Mouse (Mus musculus): ENCODE results near the gene Dntt. TPM values are rescaled to one million over a fixed set of nuclear protein-coding genes. Genes with fewer than 3 reads are reported as not detected.

Gene Dntt
- 0.95 and 1.2 TPM in 2 replicates for total RNA-seq (2023)

DNA sequence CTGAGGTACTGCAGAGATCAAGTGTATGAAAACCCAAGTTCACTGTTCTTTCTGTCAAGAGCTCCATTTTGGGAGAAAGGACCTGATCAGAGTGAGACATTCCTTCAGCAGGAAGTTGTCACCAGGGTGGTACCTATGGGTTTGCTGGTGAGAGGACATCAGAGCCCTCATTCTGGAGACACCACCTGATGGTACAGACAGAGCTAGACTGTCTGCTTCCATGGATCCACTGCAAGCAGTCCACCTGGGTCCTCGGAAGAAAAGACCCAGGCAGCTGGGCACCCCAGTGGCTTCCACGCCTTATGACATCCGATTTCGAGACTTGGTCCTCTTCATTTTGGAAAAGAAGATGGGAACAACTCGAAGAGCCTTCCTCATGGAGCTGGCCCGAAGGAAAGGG, at the start of gene Dntt:
TSS of gene Dntt (plus strand) at position 57 of the 400 bp plus-strand sequence.

GRCm38 (mm10) chr19:40994057-40994585, 35.0 kb upstream of the Dntt start, which contains the start of gene Blnk:
Gene Blnk, minus strand, starts transcription at chr19:40994535.

GRCm38 (mm10) chr19:41076906-41077305, 47.8 kb downstream of the Dntt start, which contains the start of gene Opalin:
Gene Opalin, minus strand, starts transcription at chr19:41077113.

Other genes with a start within 250 kb of the Dntt start
- gene Ccnj, start 198.0 kb upstream of the Dntt start, total RNA-seq (2023) = 4.1 and 4.9 TPM in 2 replicates
- gene Zfp518a, start 134.6 kb upstream of the Dntt start, total RNA-seq (2023) = 21.8 and 24.2 TPM in 2 replicates
- 3.3 and 9.8 TPM in 2 replicates for gene Blnk, start 34.7 kb upstream of the Dntt start, total RNA-seq (2023)
- not detected in 2 replicates for gene Opalin, start 47.8 kb downstream of the Dntt start, total RNA-seq (2023)
- not detected in 2 replicates for gene Tll2, start 177.6 kb downstream of the Dntt start, total RNA-seq (2023)
- 79.6 and 85.3 TPM in 2 replicates for gene Tm9sf3, start 234.7 kb downstream of the Dntt start, total RNA-seq (2023)

All from neutrophil, adult 65 days (primary cell).